Comparison of ENCODE assay signal across 12 mouse cellular contexts in the genomic region with DNA sequence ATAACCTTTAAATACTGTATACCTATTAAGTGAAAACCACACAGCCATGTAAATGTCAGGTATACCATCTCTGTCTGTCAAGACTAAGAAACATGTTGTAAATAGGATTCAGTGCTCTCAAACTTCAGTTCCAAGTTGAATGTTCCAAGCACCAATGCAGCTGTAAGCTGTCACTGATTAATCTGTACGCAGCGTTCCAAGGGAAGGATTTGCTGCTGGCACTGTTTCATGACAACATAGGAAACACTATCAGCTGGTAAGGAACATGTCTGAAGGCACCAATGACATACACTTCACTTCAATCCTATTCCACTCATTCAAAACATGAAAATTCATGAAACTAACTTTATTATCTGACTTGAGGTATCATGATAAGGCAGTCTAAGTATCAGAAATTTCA. TPM values are rescaled to one million over a fixed set of nuclear protein-coding genes. Genes with fewer than 3 reads are reported as not detected.
"Had no signal": no experiment of that assay in that cellular context is flagged by ENCODE, and none has a peak within 500 bp of the region (broad histone marks: within the 10 kb centered on the region; RNA-seq: fewer than 3 reads in every experiment).

No protein-coding gene starts in this region.

- H3K9me3 ChIP-seq: limb, embryonic 15.5 days; midbrain, embryonic 12.5 days had no signal

- H3K27me3 ChIP-seq: limb, embryonic 15.5 days; midbrain, embryonic 12.5 days had no signal

- H3K27ac ChIP-seq: left cerebral cortex, adult 2 months; limb, embryonic 15.5 days; liver, embryonic 14.5 days; midbrain, embryonic 12.5 days had no signal

- H3K36me3 ChIP-seq: midbrain, embryonic 12.5 days had no signal

- H3K9ac ChIP-seq: limb, embryonic 15.5 days; liver, embryonic 14.5 days; midbrain, embryonic 12.5 days had no signal

- DNase-seq: lung, adult 18-20 months; right cerebral cortex, adult 18-20 months; right cerebral cortex, postnatal 25 days; thymus, postnatal 36 days had no signal

- H3K4me1 ChIP-seq: limb, embryonic 15.5 days; midbrain, embryonic 12.5 days had no signal

- H3K4me2 ChIP-seq: limb, embryonic 15.5 days; midbrain, embryonic 12.5 days had no signal

- ATAC-seq: intestine, postnatal 0 days; midbrain, embryonic 16.5 days had no signal

- H3K4me3 ChIP-seq: left cerebral cortex, adult 2 months; limb, embryonic 15.5 days; midbrain, embryonic 12.5 days had no signal

RNA-seq across cellular contexts. Expression of gene Dnah7a, which starts 59.5 kb away (rescaled TPM):
- total RNA-seq: megakaryocyte-erythroid progenitor cell, adult 5-6 weeks had no signal
- polyA plus RNA-seq: liver, embryonic 14.5 days; small intestine, adult 2 months had no signal
